Mouse (Mus musculus) lung, adult 2 months (tissue): ENCODE measurements at regions not wholly inside any gene's neighbourhood (a gene's known extent, or its start where the extent isn't known, plus 50 kb on each side); places are given as distances from the start of the nearest gene placed in this dataset.

Experiments used
- DNase-seq: peaks from one replicate; pipeline ENCODE4 v3.0.0; 2022
- H3K4me1 ChIP-seq: fragments of 200-500 bp; 2 replicates; pipeline ENCODE4 v1.6.1; 2011; ENCODE audit warnings: low read length; ENCODE audit not compliant: control insufficient read depth, insufficient read depth
- H3K4me3 ChIP-seq: fragments of 200-500 bp; replicated peaks from 2 replicates; pipeline ENCODE3; 2011; ENCODE audit warnings: low read depth, mild to moderate bottlenecking, control low read depth, low read length; ENCODE audit errors: extremely low read depth
- CTCF ChIP-seq: fragments of 200-500 bp; IDR thresholded peaks from 2 replicates; pipeline ENCODE4 v1.5.1; 2011; ENCODE audit warnings: mild to moderate bottlenecking, low read length, control low read depth; ENCODE audit not compliant: insufficient read depth
- POLR2A ChIP-seq: fragments of 200-500 bp; IDR thresholded peaks from 2 replicates; pipeline ENCODE4 v1.6.1; 2011; ENCODE audit warnings: low read depth, mild to moderate bottlenecking, control low read depth, low read length, borderline replicate concordance; ENCODE audit errors: extremely low read depth
- WGBS: fragments of 180-500 bp; shearing (Covaris S2); methylation state at CpG from one replicate; pipeline ENCODE4 v1.1.7; 2018; 5-methylcytosine and 5-hydroxymethylcytosine counted together

GRCm38 (mm10) chr6:117480396-117480795, 312.1 kb downstream of the Cxcl12 start:
- no peak for TF ChIP-seq POLR2A
- TF ChIP-seq CTCF = no peak
- WGBS = 60% methylated on average over 2 of the region's 2 CpGs
- DNase-seq = no peak
- H3K4me1 ChIP-seq = no peaks in the 10 kb centered on the region; the same call in 1 of the 2 replicates
- H3K4me3 ChIP-seq = no peak overlapping the region

GRCm38 (mm10) chr6:117489161-117489560, 320.8 kb downstream of the Cxcl12 start:
- TF ChIP-seq POLR2A (no peak), CTCF (no peak)
- DNase-seq = no peak
- 93% methylated on average over 4 of the region's 4 CpGs for WGBS
- Histone ChIP-seq H3K4me1 (no peaks in the 10 kb centered on the region), H3K4me3 (no peak overlapping the region)

GRCm38 (mm10) chr6:117489761-117490396, 321.5 kb downstream of the Cxcl12 start:
- TF ChIP-seq CTCF = no peak
- no peak for TF ChIP-seq POLR2A
- no peak for DNase-seq
- H3K4me1 ChIP-seq = no peaks in the 10 kb centered on the region
- 81% methylated on average over 3 of the region's 3 CpGs for WGBS
- no peak overlapping the region for H3K4me3 ChIP-seq

GRCm38 (mm10) chr6:117494971-117495370, 326.6 kb downstream of the Cxcl12 start:
- Histone ChIP-seq H3K4me1 (no peaks in the 10 kb centered on the region), H3K4me3 (no peak overlapping the region)
- WGBS = 62% methylated on average over 1 of the region's 1 CpGs
- TF ChIP-seq CTCF (no peak), POLR2A (no peak)
- no peak for DNase-seq

- 67% methylated on average over 5 of the region's 5 CpGs for WGBS
- no peak for TF ChIP-seq POLR2A
- TF ChIP-seq CTCF = no peak
- H3K4me1 ChIP-seq = no peaks in the 10 kb centered on the region
- H3K4me3 ChIP-seq = no peak overlapping the region
- no peak for DNase-seq
These were observed 329.0 kb downstream of the Cxcl12 start for GRCm38 (mm10) chr6:117497337-117497736.

GRCm38 (mm10) chr6:117497904-117498303, 329.6 kb downstream of the Cxcl12 start:
- H3K4me1 ChIP-seq = no peaks in the 10 kb centered on the region
- 87% methylated on average over 5 of the region's 5 CpGs for WGBS
- TF ChIP-seq POLR2A (no peak), CTCF (no peak)
- no peak for DNase-seq
- no peak overlapping the region for H3K4me3 ChIP-seq

- Histone ChIP-seq H3K4me3 (no peak overlapping the region), H3K4me1 (no peaks in the 10 kb centered on the region)
- DNase-seq = no peak
- WGBS = 51% methylated on average over 5 of the region's 5 CpGs
- no peak for TF ChIP-seq CTCF
These were observed 334.0 kb downstream of the Cxcl12 start for GRCm38 (mm10) chr6:117502346-117502745.

- DNase-seq = no peak
- no peak for TF ChIP-seq POLR2A
- no peak for TF ChIP-seq CTCF
- WGBS = 85% methylated on average over 10 of the region's 10 CpGs
- Histone ChIP-seq H3K4me3 (no peak overlapping the region), H3K4me1 (no peaks in the 10 kb centered on the region)
These were observed 336.2 kb upstream of the Zfp637 start for GRCm38 (mm10) chr6:117504771-117505170.

GRCm38 (mm10) chr6:117505431-117505830, 335.5 kb upstream of the Zfp637 start:
- TF ChIP-seq CTCF (no peak), POLR2A (no peak)
- Histone ChIP-seq H3K4me3 (no peak overlapping the region), H3K4me1 (no peaks in the 10 kb centered on the region)
- 49% methylated on average over 3 of the region's 3 CpGs for whole genome bisulfite sequencing
- no peak for DNase-seq

- 81% methylated on average over 7 of the region's 7 CpGs for WGBS
- TF ChIP-seq POLR2A (no peak), CTCF (no peak)
- no peak overlapping the region for H3K4me3 ChIP-seq
- no peak for DNase-seq
- no peaks in the 10 kb centered on the region for H3K4me1 ChIP-seq
These were observed 334.4 kb upstream of the Zfp637 start for GRCm38 (mm10) chr6:117506619-117507018.

GRCm38 (mm10) chr6:117508860-117509259, 332.1 kb upstream of the Zfp637 start:
- H3K4me3 ChIP-seq = no peak overlapping the region
- H3K4me1 ChIP-seq = no peaks in the 10 kb centered on the region
- WGBS = 53% methylated on average over 6 of the region's 6 CpGs
- TF ChIP-seq CTCF (no peak), POLR2A (no peak)
- DNase-seq = no peak
